Mouse (Mus musculus) megakaryocyte progenitor cell, adult 5-6 weeks (primary cell): Measurements from ENCODE around the gene Vat1l. TPM values are rescaled to one million over a fixed set of nuclear protein-coding genes. Genes with fewer than 3 reads are reported as not detected.

ENCODE experiments used
- ATAC-seq: replicated peaks from 2 replicates; pipeline ENCODE4 v1.8.0; 2016; ENCODE audit warnings: mild to moderate bottlenecking, moderate TSS enrichment, inconsistent platforms; ENCODE audit not compliant: poor library complexity
- total RNA-seq, 2 experiments: library from RNA; stranded (forward) in 1 of 2; stranded (reverse) in 1 of 2; fragments of 157-497, 149-512 nt in 1 of 2; fragments of 200-1000 nt in 1 of 2; gene quantifications; 2 replicates each; pipeline versions ENCODE4 v1.2.3 to v1.2.4; 2015 to 2017

Vat1l gene
- total RNA-seq, 2 experiments from 2014 or later: not detected

DNA sequence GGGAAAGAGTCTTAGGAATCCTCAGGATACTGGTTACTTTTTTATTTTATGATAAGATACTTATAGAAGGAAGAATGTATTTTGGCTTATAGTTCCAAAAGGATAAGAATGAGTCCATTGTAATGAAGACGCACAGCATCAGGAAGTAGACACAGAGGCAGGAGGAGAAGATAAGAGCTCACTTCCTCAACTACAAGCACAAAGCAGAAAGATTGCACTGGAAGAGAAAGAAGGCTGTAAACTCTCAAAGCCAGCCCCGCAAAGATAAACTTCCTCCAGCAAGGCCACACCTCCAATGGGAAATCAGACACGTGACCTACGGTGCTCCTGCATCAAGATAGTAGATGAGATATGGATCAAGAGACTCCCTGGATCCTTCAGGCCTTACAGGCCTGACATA, 182.1 kb downstream of the Vat1l start:
- ATAC-seq: peak; percentile 59

DNA sequence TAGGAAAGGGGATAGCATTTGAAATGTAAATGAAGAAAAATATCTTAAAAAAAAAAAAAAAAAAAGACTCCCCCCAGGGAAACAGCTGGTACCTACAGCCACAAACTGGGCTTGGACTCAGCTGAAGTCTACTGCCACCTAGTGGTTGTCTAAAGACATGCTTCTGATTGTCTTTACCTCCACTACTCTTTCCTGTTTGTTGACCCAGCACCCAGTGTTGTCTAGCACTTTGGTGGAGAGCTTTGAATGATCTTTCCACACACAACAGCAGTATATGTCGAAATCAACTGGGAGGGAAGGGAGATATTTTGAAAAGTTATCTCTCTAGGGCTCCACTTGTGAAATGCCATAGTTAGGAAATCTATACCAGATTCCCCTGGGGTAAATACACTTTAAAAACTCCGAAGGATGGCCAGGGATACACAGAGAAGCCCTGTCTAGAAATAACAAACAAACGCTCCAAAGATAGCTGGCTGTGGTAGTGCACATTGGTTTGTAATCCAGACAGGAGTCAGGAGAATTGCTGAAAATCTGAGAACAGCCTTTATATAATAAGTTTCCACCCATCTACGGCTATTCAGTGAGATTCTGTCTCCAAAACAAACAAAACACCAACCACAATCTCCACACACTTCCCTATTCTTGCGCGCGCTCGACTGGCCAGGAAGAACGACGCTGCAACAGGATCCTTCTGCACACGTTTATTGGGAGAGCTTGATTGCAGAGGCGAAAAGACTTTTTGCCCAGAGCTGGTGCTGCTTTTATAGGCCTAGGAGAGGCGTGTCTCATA, 185.2 kb downstream of the Vat1l start:
- peak; percentile 98 for ATAC-seq

DNA sequence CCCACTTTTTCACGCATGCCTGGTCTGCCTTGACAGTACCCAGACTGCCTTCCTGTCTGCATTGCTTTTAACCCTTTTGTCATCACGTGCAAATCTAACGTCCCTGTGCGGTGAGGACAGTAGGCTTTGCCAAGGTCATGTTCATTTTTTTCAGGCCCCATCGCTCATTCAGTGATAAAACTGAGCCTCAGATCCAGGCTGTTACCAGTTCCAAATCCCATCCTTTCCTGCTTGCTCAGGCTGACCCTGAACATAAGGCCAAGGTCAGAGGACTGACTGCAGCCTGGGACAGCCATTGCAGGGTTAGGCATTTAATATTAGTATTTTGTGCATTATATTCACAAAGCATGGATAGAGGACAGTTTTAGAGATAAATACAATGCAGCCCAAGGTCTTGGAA, 192.9 kb downstream of the Vat1l start:
- no peak for ATAC-seq

DNA sequence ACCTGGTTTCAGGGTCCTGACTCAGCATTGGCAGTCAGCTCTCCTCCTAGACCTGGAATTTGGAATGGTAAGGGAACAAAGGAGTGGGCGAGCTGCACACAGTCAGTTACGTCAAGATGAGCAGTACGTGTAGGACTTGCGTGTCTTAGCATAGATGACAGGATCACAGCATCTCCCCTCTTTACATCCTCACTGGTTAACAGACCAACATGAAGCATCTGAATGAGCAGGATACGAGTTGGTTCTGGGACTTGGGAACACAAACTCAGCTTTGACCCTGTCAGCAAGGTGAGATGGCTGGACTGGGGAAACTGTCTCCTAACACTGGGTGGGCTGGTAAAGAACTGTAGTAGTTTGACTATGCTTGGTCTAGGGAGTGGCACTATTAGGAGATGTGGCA, 193.9 kb downstream of the Vat1l start:
- no peak for ATAC-seq

GRCm38 (mm10) chr8:114401679-114402078, 196.3 kb downstream of the Vat1l start:
- ATAC-seq: no peak

DNA sequence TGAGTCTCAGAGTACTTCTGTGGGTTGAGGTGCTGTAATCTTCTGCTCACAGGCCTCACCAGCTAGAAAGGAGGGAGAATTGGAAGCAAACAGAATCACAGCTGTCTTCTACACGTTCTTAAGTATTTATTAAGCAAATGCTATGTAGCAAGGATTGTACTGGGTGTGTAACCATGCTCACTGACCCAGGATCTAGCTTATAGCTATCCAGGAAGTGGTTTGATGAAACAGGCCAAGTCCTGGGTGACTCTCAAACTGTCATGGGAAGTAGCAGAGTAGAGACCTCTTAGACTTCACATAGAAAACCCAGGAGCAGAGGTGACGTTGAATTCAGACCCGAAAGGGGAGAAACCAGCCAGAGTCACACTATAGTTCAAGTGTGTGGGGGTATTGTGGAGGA, 206.0 kb downstream of the Vat1l start:
- ATAC-seq: peak; percentile 86

- ATAC-seq: no peak
Observed at GRCm38 (mm10) chr8:114417786-114418185, 212.4 kb downstream of the Vat1l start, which contains the start of gene Clec3a. Gene Clec3a (plus strand): TSS chr8:114418086.

DNA sequence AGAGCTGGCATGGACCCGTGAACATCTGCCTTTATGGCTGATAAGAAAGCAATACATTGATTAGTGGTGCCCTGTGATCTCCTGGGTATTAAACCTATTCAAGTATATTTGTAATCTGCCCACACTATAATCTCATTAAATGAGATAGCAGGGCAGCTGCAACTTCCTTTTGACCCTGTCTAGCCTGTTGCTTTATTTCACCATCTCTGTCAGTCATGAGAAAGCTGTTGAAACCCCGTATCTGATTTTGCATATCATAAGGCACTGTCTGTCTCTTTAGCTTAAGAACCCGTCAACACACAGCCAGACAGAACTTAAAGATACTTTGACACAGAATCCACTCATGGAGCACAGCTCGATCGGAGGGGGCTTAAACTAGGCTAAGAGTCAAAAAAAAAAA, 213.1 kb downstream of the Vat1l start:
- ATAC-seq: peak; percentile 84

GRCm38 (mm10) chr8:114418904-114419303, 213.5 kb downstream of the Vat1l start:
- peak; percentile 96 for ATAC-seq

- no peak for ATAC-seq
Observed at GRCm38 (mm10) chr8:114421544-114421943, 216.1 kb downstream of the Vat1l start.

Other genes starting within 250 kb of the Vat1l start
- 27.2 and 28.1 TPM in 2 replicates for gene Nudt7, start 72.1 kb upstream of the Vat1l start, total RNA-seq (2015)
- gene Nudt7, start 72.1 kb upstream of the Vat1l start, total RNA-seq (2017): 11.7 and 15.5 TPM in 2 replicates
- not detected in 2 replicates for gene Clec3a, start 212.5 kb downstream of the Vat1l start, total RNA-seq (2015)
- not detected in 2 replicates for gene Clec3a, start 212.5 kb downstream of the Vat1l start, total RNA-seq (2017)
- 10.6 and 11.2 TPM in 2 replicates for gene Wwox, start 234.0 kb downstream of the Vat1l start, total RNA-seq (2015)
- gene Wwox, start 234.0 kb downstream of the Vat1l start, total RNA-seq (2017): 11.3 and 12.2 TPM in 2 replicates